Mouse (Mus musculus) megakaryocyte, embryonic 14.5 days (primary cell): ENCODE data around the gene Atoh1.

Source experiments
- FLI1 ChIP-seq: IDR thresholded peaks from 2 replicates; pipeline ENCODE4 v1.6.1; 2012; ENCODE audit warnings: low read length, inconsistent platforms, mixed read lengths
- GATA1 ChIP-seq: IDR thresholded peaks from 3 replicates; pipeline ENCODE4 v1.6.1; 2012; ENCODE audit warnings: mixed read lengths, low read length, inconsistent platforms, borderline replicate concordance

- TF ChIP-seq GATA1 (no peak), FLI1 (no peak)
Observed at GRCm38 (mm10) chr6:64731126-64731525, 2.2 kb downstream of the Atoh1 start.
